Mouse (Mus musculus) E14TG2a.4 (cell line): ENCODE data around the gene Depp1.

Experiments used
- CTCF ChIP-seq: conservative IDR thresholded peaks from 2 replicates; pipeline ENCODE4 v1.5.1; 2014; ENCODE audit warnings: low read length
- NANOG ChIP-seq: IDR thresholded peaks from 2 replicates; pipeline ENCODE4 v1.6.1; 2014; ENCODE audit warnings: borderline replicate concordance, low read length, mixed read lengths
- POU5F1 ChIP-seq: IDR thresholded peaks from 2 replicates; pipeline ENCODE4 v1.6.1; 2014; ENCODE audit warnings: low read length, borderline replicate concordance

DNA sequence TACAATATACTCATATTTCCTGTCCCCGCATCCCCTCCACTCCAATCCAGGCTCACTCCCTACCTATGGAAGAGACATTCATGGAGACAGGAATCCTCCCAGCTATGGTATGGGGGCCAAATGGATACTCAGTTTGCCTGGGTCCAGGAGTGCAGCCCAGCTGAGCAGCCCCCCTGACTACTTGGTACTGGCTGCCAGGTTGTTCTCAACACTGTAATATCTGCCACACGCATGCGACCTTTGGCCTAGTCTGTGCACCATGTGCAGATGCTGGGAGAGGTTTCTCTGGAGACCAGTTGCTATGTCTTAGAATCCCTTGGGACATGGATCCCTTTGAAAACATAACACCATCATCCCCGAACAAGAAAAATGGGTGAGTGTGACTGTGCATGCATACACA is 21.4 kb downstream of the Depp1 start:
- TF ChIP-seq CTCF: no peak
- no peak for TF ChIP-seq POU5F1
- no peak for TF ChIP-seq NANOG
